Mouse (Mus musculus) megakaryocyte, embryonic 14.5 days (primary cell): ENCODE results near the gene Nhej1. TPM values are rescaled to one million over a fixed set of nuclear protein-coding genes. Genes with fewer than 3 reads are reported as not detected.

Source experiments
- H3K27me3 ChIP-seq: replicated peaks from 2 replicates; pipeline ENCODE3; 2012; ENCODE audit warnings: inconsistent platforms
- H3K36me3 ChIP-seq: replicated peaks from 2 replicates; pipeline ENCODE3; 2012; ENCODE audit warnings: low read length, inconsistent platforms, mixed read lengths
- H3K4me1 ChIP-seq: 2 replicates; pipeline ENCODE4 v1.6.1; 2012; ENCODE audit warnings: inconsistent platforms
- H3K4me3 ChIP-seq: replicated peaks from 2 replicates; pipeline ENCODE3; 2012; ENCODE audit warnings: moderate library complexity, mild to moderate bottlenecking, inconsistent platforms
- H3K9me3 ChIP-seq: 2 replicates; pipeline ENCODE4 v1.6.1; 2012; ENCODE audit warnings: inconsistent platforms
- FLI1 ChIP-seq: IDR thresholded peaks from 2 replicates; pipeline ENCODE4 v1.6.1; 2012; ENCODE audit warnings: low read length, inconsistent platforms, mixed read lengths
- GATA1 ChIP-seq: IDR thresholded peaks from 3 replicates; pipeline ENCODE4 v1.6.1; 2012; ENCODE audit warnings: mixed read lengths, low read length, inconsistent platforms, borderline replicate concordance
- polyA plus RNA-seq: library from polyadenylated mRNA; stranded (reverse); fragments of >175 nt; gene quantifications from 2 replicates; pipeline ENCODE4 v1.2.3, GENCODE M21; 2012; ENCODE audit warnings: low replicate concordance; ENCODE audit not compliant: insufficient read depth

Nhej1 gene
- polyA plus RNA-seq, 1 experiment = 0.66 TPM

DNA sequence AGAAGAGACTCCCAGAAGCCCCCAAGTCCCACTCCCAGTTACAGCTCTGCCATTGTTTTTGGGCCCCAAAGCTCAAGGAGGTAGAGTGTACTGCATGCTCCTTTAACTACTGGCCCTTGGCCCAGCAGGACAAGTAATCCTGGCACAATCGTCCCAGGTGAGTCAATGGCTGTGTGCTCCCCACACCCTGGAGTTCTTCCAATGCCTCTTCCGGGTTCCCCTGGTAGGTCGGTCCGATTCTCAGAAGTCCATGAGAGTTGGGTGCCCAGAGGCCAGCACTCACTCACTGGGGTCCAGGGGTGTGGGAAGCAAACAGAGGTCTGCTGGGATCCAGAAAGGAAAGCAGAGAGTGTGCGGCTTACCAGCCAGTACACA is 162.2 kb downstream of the Nhej1 start:
- no peak overlapping the region for H3K4me3 ChIP-seq
- peaks cover 49% of the 10 kb centered on the region for H3K27me3 ChIP-seq
- H3K36me3 ChIP-seq = no peaks in the 10 kb centered on the region
- H3K9me3 ChIP-seq = no peaks in the 10 kb centered on the region
- TF ChIP-seq FLI1 = no peak
- TF ChIP-seq GATA1 = no peak
- peaks cover 2% of the 10 kb centered on the region for H3K4me1 ChIP-seq

DNA sequence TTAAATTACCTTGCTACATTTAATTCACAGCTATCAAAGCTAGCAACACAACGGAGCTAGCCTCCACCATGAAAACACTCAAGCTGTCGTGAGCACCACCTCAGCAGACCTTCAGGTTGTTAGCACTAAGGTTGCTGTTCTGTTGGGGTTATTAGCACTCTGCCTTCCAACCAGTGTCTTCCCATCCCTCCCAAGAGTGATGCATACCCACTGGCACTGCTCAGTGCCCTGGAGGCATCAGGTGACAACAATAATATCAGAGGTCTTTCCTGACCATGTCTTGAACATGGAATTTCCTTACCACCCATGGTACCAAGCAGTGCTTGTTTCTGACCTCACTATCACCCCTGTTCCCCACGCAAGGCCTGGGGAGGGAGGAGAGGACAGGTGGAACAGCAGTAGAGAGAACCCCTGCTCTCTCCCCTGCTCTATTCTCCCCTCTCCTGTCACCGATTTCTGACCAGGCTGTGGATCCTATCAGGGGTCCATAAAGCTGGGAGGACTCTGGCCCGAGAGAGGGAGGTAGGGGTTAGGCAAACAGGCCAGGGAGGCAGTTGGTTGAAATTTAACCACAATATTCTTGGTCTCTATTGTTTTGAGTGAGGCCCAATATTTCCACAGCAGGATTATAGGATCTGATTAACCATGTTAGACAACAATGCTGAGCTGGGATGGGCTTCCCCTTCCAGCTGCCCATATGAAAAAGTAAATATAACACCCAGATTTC is 162.7 kb downstream of the Nhej1 start:
- H3K36me3 ChIP-seq = no peaks in the 10 kb centered on the region
- H3K9me3 ChIP-seq = no peaks in the 10 kb centered on the region
- H3K4me1 ChIP-seq = no peaks in the 10 kb centered on the region; the same call in 1 of the 2 replicates
- peaks cover 51% of the 10 kb centered on the region for H3K27me3 ChIP-seq
- no peak overlapping the region for H3K4me3 ChIP-seq
- TF ChIP-seq GATA1 = no peak
- TF ChIP-seq FLI1 = no peak

DNA sequence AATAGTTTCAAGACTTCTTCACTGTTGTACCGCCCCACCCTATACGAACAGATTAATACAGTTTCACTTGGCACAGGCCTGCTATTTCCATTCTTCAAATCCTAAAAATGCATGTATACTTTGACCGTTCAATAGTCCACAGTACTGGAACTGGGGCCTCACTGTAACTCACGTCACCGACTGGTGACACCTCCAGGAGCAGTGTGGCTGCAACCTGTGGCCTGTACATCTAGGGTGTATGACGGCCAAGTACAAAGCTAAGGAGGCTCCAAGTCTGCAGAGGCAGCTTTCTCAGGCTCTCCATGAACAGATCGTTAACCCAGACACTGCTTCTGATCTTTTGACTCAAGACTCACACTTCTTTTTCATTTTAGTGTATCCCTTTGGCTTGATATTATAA is 163.3 kb downstream of the Nhej1 start:
- Histone ChIP-seq H3K4me1 (no peaks in the 10 kb centered on the region; the same call in 1 of the 2 replicates), H3K27me3 (peaks cover 56% of the 10 kb centered on the region), H3K36me3 (no peaks in the 10 kb centered on the region), H3K9me3 (no peaks in the 10 kb centered on the region), H3K4me3 (no peak overlapping the region)
- TF ChIP-seq GATA1 (no peak), FLI1 (no peak)

DNA sequence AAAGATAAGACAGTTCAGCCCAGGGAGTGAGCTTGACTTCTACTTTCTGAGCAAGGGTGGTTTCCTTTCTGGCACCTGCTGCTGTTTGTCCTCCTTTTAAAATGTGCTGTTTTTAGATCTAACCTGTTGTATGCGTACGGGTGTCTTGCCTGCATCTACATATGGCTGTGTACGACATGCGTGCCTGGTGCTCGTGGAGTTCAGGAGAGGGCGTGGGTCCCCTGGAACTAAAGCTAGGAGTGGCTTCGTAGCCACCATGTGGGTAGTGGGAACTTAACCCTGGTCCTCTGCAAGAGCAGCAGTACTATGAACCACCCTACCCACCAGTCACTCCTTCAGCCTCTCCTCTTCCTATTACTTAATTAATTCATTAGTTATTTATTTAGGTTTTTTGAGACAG is 164.9 kb downstream of the Nhej1 start:
- no peaks in the 10 kb centered on the region; the same call in 1 of the 2 replicates for H3K4me1 ChIP-seq
- TF ChIP-seq FLI1 = no peak
- TF ChIP-seq GATA1 = no peak
- no peak overlapping the region for H3K4me3 ChIP-seq

DNA sequence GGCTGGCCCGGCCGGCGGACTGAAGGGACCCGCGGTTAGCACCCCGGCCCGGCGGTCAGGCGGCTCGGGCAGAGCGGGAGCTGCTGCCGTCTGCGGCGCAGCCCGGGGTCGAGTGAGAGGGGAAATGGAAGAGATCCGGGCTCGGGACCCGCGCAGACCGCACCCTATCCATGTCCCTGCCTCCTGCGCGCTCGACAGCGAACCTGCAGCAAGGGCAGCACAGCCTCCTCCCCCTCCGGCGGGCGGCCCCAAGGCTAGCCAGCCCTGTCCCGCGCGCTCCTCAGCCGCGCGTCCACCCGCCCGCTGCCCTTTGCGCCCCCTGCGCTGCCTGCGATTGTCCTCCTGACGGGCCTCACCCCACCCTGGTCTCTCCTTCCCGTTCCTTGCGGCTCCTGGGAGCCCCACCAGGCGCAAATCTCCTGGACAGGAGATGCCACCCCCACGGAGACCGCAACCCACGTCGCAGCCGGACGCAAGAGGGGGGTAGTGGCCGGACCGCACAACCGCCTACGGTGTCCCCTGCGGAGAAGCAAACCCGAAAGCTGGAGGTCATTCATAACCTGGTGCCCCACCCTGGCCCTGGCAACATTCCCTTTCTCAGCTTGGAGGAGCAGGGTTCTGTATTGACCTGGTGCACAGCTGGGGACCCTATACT is 173.3 kb downstream of the Nhej1 start, which contains the start of gene Ihh:
Gene Ihh (minus strand): TSS at position 117 of the 655 bp plus-strand sequence.
- no peak for TF ChIP-seq FLI1
- no peak for TF ChIP-seq GATA1
- no peaks in the 10 kb centered on the region for H3K36me3 ChIP-seq
- no peak within 1 kb of the TSS for H3K4me3 ChIP-seq
- peaks cover 90% of the 10 kb centered on the region for H3K27me3 ChIP-seq
- no peaks in the 10 kb centered on the region for H3K9me3 ChIP-seq
- peaks cover 35% of the 10 kb centered on the region for H3K4me1 ChIP-seq

More for the DNA sequence above, 164.9 kb downstream of the Nhej1 start:
- no peaks in the 10 kb centered on the region for H3K9me3 ChIP-seq
- no peaks in the 10 kb centered on the region for H3K36me3 ChIP-seq
- H3K27me3 ChIP-seq = peaks cover 61% of the 10 kb centered on the region

DNA sequence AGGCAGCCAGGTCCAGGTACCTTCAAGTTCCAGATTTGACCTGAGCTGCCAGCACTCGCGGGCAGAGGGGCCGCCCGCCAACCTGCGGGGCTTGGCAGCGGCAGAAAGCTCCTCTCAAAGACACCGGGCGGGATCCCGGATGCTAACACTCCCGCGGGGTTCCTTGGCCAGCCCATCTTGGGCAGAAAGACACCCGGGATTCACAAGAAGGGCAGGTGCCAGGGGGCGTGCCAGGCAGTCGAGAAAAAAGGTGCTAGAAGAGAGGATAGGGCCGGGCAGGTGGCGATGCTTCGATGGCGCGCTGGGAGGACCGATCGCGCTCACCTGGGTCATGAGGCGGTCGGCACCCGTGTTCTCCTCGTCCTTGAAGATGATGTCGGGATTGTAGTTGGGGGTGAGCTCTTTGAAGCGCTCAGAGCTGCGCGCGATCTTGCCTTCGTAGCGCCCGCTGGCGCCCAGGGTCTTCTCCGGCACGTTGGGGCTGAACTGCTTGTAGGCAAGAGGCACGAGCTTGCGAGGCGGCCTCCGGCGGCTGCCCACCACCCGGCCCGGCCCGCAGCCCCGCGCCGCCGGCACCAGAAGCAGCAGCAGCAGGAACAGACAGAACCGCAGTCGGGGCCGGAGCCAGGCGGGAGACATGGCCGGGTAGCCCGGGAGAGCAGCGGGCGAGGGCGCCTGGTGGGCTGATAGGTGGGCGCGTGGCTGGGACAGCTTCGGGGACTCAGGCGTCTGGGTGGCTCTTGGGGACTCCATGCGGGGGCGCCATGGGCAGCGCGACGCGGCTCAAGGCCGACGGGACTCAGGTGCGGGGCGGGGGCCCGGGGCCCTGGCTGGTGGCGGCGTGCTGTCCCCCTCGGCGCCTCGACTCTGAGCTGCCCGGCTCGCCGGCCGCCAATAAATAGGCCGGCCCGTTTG is 174.2 kb downstream of the Nhej1 start:
- no peak for TF ChIP-seq GATA1
- TF ChIP-seq FLI1 = no peak
- H3K4me1 ChIP-seq = peaks cover 35% of the 10 kb centered on the region
- no peak overlapping the region for H3K4me3 ChIP-seq
- H3K36me3 ChIP-seq = no peaks in the 10 kb centered on the region
- peaks cover 94% of the 10 kb centered on the region for H3K27me3 ChIP-seq
- no peaks in the 10 kb centered on the region for H3K9me3 ChIP-seq

DNA sequence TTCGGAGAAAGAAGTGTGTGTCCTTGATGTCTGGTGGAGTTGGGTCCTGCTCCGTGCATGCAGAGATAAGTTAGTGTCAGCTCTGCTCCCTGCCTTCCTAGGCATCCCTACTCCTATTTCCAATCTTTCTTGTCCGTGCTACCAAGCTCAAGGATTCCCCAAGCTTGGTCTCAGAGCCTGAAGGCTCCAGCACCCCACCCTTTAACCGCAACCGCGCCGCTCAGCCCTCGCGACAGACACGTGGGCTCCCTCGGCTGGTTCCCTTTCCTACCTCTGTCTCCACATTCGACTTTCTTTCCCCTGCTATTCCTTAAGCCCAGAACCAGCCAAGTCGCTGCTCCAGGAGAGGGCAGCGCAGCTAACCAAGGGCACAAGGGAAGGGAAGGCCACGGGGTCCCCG is 174.9 kb downstream of the Nhej1 start:
- no peaks in the 10 kb centered on the region for H3K36me3 ChIP-seq
- TF ChIP-seq FLI1 (no peak), GATA1 (no peak)
- H3K4me1 ChIP-seq = peaks cover 35% of the 10 kb centered on the region
- H3K27me3 ChIP-seq = peaks cover 96% of the 10 kb centered on the region
- no peak overlapping the region for H3K4me3 ChIP-seq
- no peaks in the 10 kb centered on the region for H3K9me3 ChIP-seq

DNA sequence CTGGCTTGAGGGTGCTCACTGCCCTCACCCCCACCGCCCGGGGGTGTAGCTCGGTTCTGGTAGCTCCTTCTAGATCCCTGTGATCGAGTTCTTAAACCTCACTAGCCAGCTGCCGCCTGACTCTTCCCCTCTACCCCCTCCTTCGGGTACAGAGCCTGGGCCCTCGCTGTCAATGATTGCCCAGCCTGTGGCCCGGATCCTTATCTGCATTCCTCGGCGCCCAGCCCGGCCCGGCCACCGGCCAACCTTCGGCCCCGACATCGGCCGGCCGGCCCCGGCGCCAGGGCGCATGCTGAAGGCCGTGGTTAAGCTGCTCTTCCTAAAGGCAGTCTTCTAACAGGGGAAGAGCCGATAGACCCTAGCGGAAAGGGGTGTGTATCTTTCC is 175.3 kb downstream of the Nhej1 start:
- H3K27me3 ChIP-seq = peaks cover 94% of the 10 kb centered on the region
- no peaks in the 10 kb centered on the region for H3K9me3 ChIP-seq
- H3K4me3 ChIP-seq = no peak overlapping the region
- TF ChIP-seq GATA1 (no peak), FLI1 (no peak)
- peaks cover 35% of the 10 kb centered on the region for H3K4me1 ChIP-seq
- no peaks in the 10 kb centered on the region for H3K36me3 ChIP-seq

DNA sequence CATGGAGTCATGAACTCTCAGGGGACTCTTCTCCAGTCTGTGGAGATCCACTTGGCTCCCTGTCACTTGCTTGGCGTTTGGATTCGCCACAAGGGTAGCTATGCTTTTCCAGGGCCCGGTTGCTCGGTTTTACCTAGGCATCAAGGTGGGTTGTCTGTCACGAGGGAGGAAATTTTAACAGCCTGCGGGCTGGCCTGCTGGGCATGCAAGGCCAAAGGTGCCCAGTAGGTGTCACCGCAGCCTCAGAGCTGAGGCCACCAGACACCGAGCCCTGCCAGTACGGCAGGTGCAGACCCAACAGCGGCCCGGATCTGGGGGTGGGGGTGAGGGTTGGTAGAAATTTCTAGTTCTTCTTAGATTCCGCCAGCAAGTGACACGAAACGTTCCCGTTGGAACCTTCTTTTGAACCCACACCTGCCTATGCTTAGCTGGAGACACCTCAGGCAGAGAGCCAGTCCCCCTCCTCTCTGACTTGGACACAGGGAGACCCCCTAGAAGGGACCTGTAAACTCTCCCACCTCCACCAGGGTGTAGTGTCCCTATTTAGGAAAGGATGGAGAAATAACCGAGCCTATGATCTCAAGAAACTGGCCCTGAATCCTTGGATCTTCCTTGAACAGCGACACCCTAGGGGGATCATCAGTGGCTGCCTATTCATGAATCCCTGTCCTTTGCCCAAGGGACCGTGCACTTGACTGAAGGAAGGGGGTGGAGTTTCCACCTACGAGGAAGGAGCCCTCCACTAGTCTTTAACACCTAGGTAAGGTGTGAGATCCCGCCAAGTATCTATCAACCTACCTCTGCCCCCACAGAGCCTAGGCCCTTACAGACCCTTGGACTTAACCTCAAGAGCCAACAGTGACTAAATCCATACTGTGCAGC is 176.0 kb downstream of the Nhej1 start:
- TF ChIP-seq GATA1 (no peak), FLI1 (no peak)
- H3K4me3 ChIP-seq = peak overlapping the region; percentile 83

More for the DNA sequence above, 176.0 kb downstream of the Nhej1 start:
- Histone ChIP-seq H3K9me3 (no peaks in the 10 kb centered on the region), H3K27me3 (peaks cover 95% of the 10 kb centered on the region), H3K4me1 (peaks cover 35% of the 10 kb centered on the region), H3K36me3 (no peaks in the 10 kb centered on the region)
